Mouse (Mus musculus) lung, adult 2 months (tissue): ENCODE results near the gene Sorl1. TPM values are rescaled to one million over a fixed set of nuclear protein-coding genes. Genes with fewer than 3 reads are reported as not detected.

ENCODE experiments used
- DNase-seq: peaks from one replicate; pipeline ENCODE4 v3.0.0; 2022
- H3K4me1 ChIP-seq: fragments of 200-500 bp; 2 replicates; pipeline ENCODE4 v1.6.1; 2011; ENCODE audit warnings: low read length; ENCODE audit not compliant: control insufficient read depth, insufficient read depth
- H3K4me3 ChIP-seq: fragments of 200-500 bp; replicated peaks from 2 replicates; pipeline ENCODE3; 2011; ENCODE audit warnings: low read depth, mild to moderate bottlenecking, control low read depth, low read length; ENCODE audit errors: extremely low read depth
- CTCF ChIP-seq: fragments of 200-500 bp; IDR thresholded peaks from 2 replicates; pipeline ENCODE4 v1.5.1; 2011; ENCODE audit warnings: mild to moderate bottlenecking, low read length, control low read depth; ENCODE audit not compliant: insufficient read depth
- POLR2A ChIP-seq: fragments of 200-500 bp; IDR thresholded peaks from 2 replicates; pipeline ENCODE4 v1.6.1; 2011; ENCODE audit warnings: low read depth, mild to moderate bottlenecking, control low read depth, low read length, borderline replicate concordance; ENCODE audit errors: extremely low read depth
- WGBS: fragments of 180-500 bp; shearing (Covaris S2); methylation state at CpG from one replicate; pipeline ENCODE4 v1.1.7; 2018; 5-methylcytosine and 5-hydroxymethylcytosine counted together
- polyA plus RNA-seq: library from polyadenylated mRNA; depleted of rRNA; stranded (reverse); fragments of >200 nt; gene quantifications from 2 replicates; pipeline ENCODE4 v1.2.3, GENCODE M21; 2012

The Sorl1 gene
- polyA plus RNA-seq, 1 experiment, result 77.9 TPM

DNA sequence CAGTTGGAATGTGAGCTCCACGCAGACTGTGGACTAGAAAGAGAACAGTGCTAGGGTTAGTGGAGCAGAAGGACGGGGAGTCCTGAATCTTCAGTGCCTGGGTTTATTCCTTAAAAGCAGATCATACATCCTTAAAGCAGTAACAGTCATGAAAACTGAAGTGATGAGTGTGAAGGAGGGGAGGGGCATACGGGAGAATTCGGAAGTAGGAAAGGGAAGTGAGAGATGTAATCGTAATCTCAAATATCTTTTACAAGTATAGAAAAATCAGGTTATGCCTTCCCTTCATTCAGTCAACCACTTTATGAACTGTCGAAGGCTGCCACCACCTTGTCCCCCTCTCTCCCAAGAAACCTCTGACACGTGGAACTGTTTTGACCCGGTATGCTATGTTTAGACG lies 165.8 kb downstream of the Sorl1 start:
- DNase-seq, result no peak
- TF ChIP-seq POLR2A (no peak), CTCF (no peak)
- H3K4me3 ChIP-seq, result no peak overlapping the region
- 80% methylated on average over 9 of the region's 9 CpGs for WGBS
- H3K4me1 ChIP-seq, result no peaks in the 10 kb centered on the region

DNA sequence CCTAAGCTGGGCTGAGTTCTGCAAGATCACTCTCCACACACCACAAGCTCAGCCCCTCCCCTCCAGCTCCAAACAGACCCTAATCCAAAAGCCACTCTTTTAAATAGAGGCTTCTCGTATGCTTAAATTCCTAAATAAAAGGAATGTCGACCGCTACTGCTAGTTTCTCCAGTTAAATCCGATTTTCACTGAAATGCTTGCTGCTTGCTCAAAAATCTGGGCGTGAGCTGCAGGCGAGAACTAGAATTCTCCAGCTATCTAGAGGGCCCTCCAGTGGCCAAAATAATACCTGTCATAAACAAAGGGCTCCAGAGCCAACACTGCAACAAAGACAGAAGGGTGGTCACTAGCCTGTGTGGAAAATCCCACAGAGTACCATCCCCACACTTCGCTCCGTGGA lies 170.6 kb downstream of the Sorl1 start:
- no peaks in the 10 kb centered on the region for H3K4me1 ChIP-seq
- peak; percentile 9 for DNase-seq
- WGBS, result 15% methylated on average over 8 of the region's 8 CpGs
- TF ChIP-seq POLR2A, result no peak
- no peak for TF ChIP-seq CTCF
- H3K4me3 ChIP-seq, result no peak overlapping the region

DNA sequence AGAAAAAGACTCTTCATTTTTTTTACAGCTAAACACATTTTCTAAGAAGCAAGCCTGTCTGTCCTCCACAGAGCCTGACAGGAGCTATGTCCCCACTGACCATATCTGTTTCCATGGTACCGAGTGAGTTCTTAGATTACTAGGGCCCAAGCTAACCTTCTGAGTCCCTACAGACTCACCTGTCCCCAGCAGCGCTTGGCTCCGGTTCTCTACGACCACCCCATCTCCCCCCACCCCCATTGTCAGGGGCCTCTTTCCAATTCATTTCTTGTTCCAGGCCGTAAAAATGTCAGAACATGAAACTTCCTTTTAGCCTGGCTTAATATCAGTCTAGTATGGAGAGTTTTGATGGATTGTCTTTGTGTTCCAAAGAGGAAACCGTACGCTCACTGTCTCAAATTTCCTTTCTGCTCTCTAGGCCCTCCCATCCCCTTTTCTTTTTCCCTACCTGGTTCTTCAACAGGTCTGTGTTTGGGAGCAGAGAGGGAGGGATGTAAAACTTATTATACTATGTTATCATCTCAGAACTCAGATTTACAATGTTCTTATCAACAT lies 171.4 kb downstream of the Sorl1 start:
- DNase-seq, result no peak
- 64% methylated on average over 7 of the region's 7 CpGs for WGBS
- TF ChIP-seq CTCF (no peak), POLR2A (no peak)
- Histone ChIP-seq H3K4me3 (no peak overlapping the region), H3K4me1 (no peaks in the 10 kb centered on the region)

DNA sequence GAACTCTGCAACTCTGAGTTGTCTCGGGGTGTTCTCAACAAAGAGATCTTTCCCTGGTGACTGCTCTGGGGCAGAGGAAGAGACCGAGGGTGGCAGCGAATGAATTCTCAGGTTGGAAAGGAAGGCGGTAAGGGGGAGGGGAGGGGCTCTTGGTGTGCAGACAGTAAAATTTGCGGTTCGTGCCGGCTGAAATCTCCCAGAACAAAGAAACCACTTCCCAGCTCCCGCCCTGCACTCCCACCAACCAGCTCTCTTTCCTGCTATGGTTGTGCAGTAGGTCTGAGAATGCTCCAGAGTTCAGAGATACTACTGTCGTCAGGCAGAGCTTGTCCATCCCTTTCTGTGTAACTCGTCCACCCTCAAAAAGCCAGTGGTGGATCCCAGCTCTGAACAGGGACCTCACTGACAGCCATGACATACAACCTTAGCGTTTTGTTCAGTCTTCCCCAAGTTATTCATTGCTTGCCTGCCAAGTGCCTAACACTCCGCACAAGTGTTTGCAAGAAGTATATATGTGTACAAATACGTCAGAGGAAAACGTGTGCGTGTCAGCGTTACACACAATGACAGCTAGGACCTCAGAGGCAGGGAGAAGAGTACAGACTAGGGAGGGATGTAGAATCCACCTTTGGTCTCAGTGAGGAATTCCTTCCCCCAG lies 172.5 kb downstream of the Sorl1 start:
- H3K4me1 ChIP-seq, result no peaks in the 10 kb centered on the region
- H3K4me3 ChIP-seq, result peak overlapping the region; percentile 18
- no peak for DNase-seq
- 11% methylated on average over 16 of the region's 16 CpGs for WGBS
- TF ChIP-seq POLR2A (no peak), CTCF (no peak)

DNA sequence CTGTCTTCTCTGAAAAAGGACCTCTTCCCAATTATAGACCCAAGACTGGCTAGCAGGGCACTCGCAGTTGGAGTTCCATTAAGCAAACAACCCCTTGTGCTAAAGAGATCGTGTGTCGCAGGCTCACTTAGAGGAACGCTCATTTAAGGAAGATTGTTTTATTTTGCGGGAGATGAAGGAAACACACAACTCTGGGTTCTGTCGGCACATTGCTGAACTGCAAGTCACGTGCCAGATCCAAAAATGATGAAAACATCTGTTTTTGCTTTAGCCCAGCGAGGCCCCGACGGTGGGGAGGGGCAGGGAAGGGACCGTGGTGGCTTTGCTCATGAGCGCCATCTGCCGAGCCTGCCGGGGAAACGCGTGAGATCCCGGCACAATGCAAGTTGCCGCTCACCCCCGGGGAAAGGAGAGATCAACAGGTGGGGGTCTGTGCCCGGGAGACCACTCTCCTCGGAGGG lies 173.1 kb downstream of the Sorl1 start:
- DNase-seq, result peak; percentile 89
- under 1% methylated on average over 21 of the region's 21 CpGs for WGBS
- Histone ChIP-seq H3K4me1 (no peaks in the 10 kb centered on the region), H3K4me3 (peak overlapping the region; percentile 57)
- TF ChIP-seq POLR2A, result 0 out of 2 replicates have a peak, but pooled peaks have one; percentile 13
- peak; percentile 76 for TF ChIP-seq CTCF

DNA sequence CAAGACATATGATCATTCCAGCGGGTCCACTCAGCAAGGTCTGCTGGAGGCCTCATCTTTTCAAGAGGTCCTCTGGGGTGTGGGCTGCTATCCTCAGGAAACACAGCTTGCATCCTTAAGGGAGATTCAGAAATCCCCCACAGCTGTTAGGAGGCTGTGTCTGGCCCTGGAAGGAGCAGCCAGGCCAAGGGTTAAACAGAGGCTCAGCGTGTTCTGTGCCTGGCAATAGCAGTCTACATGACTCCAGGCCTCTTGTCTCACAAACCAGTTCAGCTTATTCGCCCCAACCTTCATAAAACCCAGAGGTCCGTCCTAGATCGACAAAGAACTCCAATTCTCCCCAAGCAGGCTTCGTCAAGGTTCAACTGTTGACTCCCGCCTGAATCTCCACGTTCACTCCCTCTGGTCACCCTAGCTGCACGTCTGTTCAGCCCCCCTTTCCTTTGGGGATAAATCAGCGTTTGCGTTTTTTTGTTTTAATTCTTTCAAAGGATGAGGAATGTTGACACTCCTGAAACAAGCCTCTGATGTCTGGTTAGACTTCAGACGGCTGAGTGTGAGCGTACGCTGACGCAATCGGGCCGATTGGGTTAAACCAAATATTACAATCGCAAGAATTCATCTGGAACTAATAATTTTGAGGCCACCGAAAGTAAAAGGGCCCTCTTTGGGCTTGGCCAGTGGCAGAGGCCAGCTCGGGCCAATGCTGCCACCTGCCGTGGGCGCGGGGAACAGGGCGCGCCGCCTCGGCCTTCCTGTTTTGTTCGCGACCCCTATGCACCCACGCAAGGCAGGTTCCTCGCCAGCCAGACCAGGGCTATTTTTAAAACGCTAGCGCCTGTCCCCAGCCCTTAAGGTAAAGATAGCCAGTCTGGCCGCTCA lies 173.7 kb downstream of the Sorl1 start:
- TF ChIP-seq POLR2A, result no peak
- TF ChIP-seq CTCF, result peak; percentile 51
- H3K4me3 ChIP-seq, result peak overlapping the region; percentile 57
- no peaks in the 10 kb centered on the region for H3K4me1 ChIP-seq
- DNase-seq, result peak; percentile 89
- 11% methylated on average over 34 of the region's 34 CpGs for WGBS

DNA sequence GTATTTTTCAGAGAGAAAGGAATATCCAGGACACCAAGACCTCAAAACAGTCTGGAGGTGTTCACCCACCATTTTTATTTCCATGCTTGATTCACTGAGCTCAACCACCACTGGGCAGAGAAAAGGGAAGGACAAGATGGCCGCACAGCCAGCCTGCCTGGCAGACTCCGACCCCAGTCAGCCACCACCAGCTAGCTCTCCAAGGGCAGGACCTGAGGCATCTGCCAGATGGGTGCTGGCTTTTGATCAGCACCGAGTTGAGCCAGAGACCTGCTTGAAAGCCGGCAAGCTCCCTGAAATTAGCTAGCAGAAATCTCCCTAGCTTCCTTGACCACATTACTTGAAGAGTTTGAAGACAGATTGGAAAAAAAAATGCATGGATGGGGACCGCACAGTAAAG lies 174.6 kb downstream of the Sorl1 start:
- 78% methylated on average over 5 of the region's 5 CpGs for WGBS
- no peak for TF ChIP-seq CTCF
- TF ChIP-seq POLR2A, result no peak
- no peaks in the 10 kb centered on the region for H3K4me1 ChIP-seq
- no peak overlapping the region for H3K4me3 ChIP-seq
- no peak for DNase-seq

DNA sequence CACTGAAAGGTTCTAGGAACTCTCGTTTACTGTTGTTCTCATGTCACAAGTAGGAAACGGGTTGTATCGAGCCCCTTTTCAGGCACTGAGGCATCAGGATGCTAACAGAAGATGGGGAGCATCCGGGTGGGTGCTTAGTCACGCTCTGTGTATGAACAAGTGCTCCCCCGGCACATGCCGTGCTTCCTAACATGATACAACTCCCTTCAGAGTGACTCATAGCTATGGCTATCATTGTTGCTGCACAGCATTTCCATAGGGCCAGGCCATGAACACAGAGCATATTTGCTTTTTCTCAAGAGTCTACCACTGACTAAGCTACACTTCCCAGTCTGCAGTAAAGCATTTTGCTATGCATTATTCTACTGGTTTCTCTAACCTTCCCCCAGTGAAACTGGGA lies 179.1 kb downstream of the Sorl1 start:
- Histone ChIP-seq H3K4me1 (no peaks in the 10 kb centered on the region), H3K4me3 (no peak overlapping the region)
- TF ChIP-seq POLR2A (no peak), CTCF (no peak)
- WGBS, result 87% methylated on average over 7 of the region's 7 CpGs
- no peak for DNase-seq

DNA sequence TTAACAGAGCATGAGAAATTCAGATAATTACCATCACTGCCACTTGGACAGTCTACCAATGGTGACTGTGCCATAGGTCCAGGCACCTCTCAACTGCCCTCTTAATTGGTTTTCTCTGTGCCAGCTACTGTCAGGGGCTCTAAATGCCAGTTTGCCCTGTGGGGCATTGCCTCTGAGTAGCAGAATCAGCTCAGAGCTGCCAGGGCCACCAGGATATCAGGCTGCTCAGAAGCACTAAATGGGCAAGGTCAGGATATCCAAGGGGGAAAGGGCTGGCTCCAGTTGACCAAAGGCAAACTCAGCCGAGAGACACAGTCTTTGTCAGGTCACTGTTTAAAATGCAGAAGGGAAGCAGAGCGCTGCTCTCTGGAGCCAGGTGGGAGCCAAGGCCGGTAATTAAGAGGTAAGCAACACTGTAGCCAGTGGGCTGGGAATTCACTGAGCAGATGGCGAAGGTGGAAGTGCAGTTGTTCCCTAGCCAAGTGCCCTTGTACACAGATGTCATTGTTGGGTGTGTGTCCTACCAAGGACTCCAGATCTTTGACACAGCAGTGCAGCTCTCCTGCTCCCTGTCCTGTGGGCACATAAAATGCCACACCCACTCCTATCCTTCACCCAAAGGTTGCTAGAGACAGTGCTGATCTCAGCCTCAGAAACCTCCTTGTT lies 181.0 kb downstream of the Sorl1 start:
- WGBS, result 79% methylated on average over 4 of the region's 4 CpGs
- no peak for DNase-seq
- TF ChIP-seq CTCF (no peak), POLR2A (no peak)
- Histone ChIP-seq H3K4me1 (no peaks in the 10 kb centered on the region), H3K4me3 (no peak overlapping the region)
